Mouse (Mus musculus): ENCODE measurements at regions not wholly inside any gene's neighbourhood (a gene's known extent, or its start where the extent isn't known, plus 50 kb on each side); places are given as distances from the start of the nearest gene placed in this dataset.

GRCm38 (mm10) chr13:99644771-99645170 lies 128.4 kb upstream of the Map1b start:
- H3K4me3 ChIP-seq (replicated peaks; ENCODE audit: low read length), result no peak overlapping the region
- H3K4me2 ChIP-seq (ENCODE audit: low read depth, low read length), result no peak overlapping the region
- WGBS, result 94% methylated on average over 1 of the region's 1 CpGs
- no peaks in the 10 kb centered on the region for H3K27me3 ChIP-seq (ENCODE audit: control insufficient read depth, insufficient read depth, low read length)
- H3K36me3 ChIP-seq (ENCODE audit: control insufficient read depth, insufficient read depth, low read length), result no peaks in the 10 kb centered on the region
- ATAC-seq (ENCODE audit: insufficient read depth, low FRiP score), result no peak
- H3K9ac ChIP-seq (ENCODE audit: low read length), result no peak overlapping the region
- no peak overlapping the region for H3K27ac ChIP-seq (ENCODE audit: low read length)
- H3K4me1 ChIP-seq (ENCODE audit: control insufficient read depth, insufficient read depth, low read length), result peaks cover 5% of the 10 kb centered on the region; the same call in 1 of the 2 replicates
- H3K9me3 ChIP-seq (replicated peaks; ENCODE audit: control insufficient read depth, low read length), result no peaks in the 10 kb centered on the region

- H3K4me1 ChIP-seq (ENCODE audit: control insufficient read depth, insufficient read depth, low read length), result peaks cover 5% of the 10 kb centered on the region; the same call in 1 of the 2 replicates
- no peak for ATAC-seq (ENCODE audit: insufficient read depth, low FRiP score)
- no peak overlapping the region for H3K4me3 ChIP-seq (replicated peaks; ENCODE audit: low read length)
- no peaks in the 10 kb centered on the region for H3K36me3 ChIP-seq (ENCODE audit: control insufficient read depth, insufficient read depth, low read length)
- H3K27ac ChIP-seq (ENCODE audit: low read length), result no peak overlapping the region
- no peak overlapping the region for H3K9ac ChIP-seq (ENCODE audit: low read length)
- H3K4me2 ChIP-seq (ENCODE audit: low read depth, low read length), result no peak overlapping the region
- no peaks in the 10 kb centered on the region for H3K9me3 ChIP-seq (replicated peaks; ENCODE audit: control insufficient read depth, low read length)
- no peaks in the 10 kb centered on the region for H3K27me3 ChIP-seq (ENCODE audit: control insufficient read depth, insufficient read depth, low read length)
- WGBS, result 45% methylated on average over 5 of the region's 5 CpGs
Observed at GRCm38 (mm10) chr13:99642811-99643210, 126.5 kb upstream of the Map1b start.

GRCm38 (mm10) chr13:99642301-99642700 lies 126.0 kb upstream of the Map1b start:
- no peaks in the 10 kb centered on the region for H3K9me3 ChIP-seq (replicated peaks; ENCODE audit: control insufficient read depth, low read length)

GRCm38 (mm10) chr13:99641386-99642165 lies 125.2 kb upstream of the Map1b start:
- no peaks in the 10 kb centered on the region for H3K27me3 ChIP-seq (ENCODE audit: control insufficient read depth, insufficient read depth, low read length)
- WGBS, result 65% methylated on average over 22 of the region's 22 CpGs
- no peak overlapping the region for H3K4me3 ChIP-seq (replicated peaks; ENCODE audit: low read length)
- H3K27ac ChIP-seq (ENCODE audit: low read length), result peak overlapping the region; percentile 23; the same call in 1 of the 2 replicates
- H3K4me1 ChIP-seq (ENCODE audit: control insufficient read depth, insufficient read depth, low read length), result peaks cover 5% of the 10 kb centered on the region; the same call in 1 of the 2 replicates
- no peak overlapping the region for H3K9ac ChIP-seq (ENCODE audit: low read length)
- 0 out of 2 replicates have a peak overlapping the region, but pooled peaks have one; percentile 12 for H3K4me2 ChIP-seq (ENCODE audit: low read depth, low read length)
- no peaks in the 10 kb centered on the region for H3K36me3 ChIP-seq (ENCODE audit: control insufficient read depth, insufficient read depth, low read length)
- no peak for ATAC-seq (ENCODE audit: insufficient read depth, low FRiP score)
- no peaks in the 10 kb centered on the region for H3K9me3 ChIP-seq (replicated peaks; ENCODE audit: control insufficient read depth, low read length)

More at GRCm38 (mm10) chr13:99642301-99642700, 126.0 kb upstream of the Map1b start:
- 65% methylated on average over 5 of the region's 5 CpGs for WGBS
- no peaks in the 10 kb centered on the region for H3K27me3 ChIP-seq (ENCODE audit: control insufficient read depth, insufficient read depth, low read length)
- H3K9ac ChIP-seq (ENCODE audit: low read length), result no peak overlapping the region
- H3K4me2 ChIP-seq (ENCODE audit: low read depth, low read length), result no peak overlapping the region
- no peak overlapping the region for H3K27ac ChIP-seq (ENCODE audit: low read length)
- no peaks in the 10 kb centered on the region for H3K36me3 ChIP-seq (ENCODE audit: control insufficient read depth, insufficient read depth, low read length)
- H3K4me1 ChIP-seq (ENCODE audit: control insufficient read depth, insufficient read depth, low read length), result peaks cover 5% of the 10 kb centered on the region; the same call in 1 of the 2 replicates
- H3K4me3 ChIP-seq (replicated peaks; ENCODE audit: low read length), result no peak overlapping the region
- ATAC-seq (ENCODE audit: insufficient read depth, low FRiP score), result no peak

GRCm38 (mm10) chr13:99632706-99633105 lies 116.4 kb upstream of the Map1b start:
- H3K4me1 ChIP-seq (ENCODE audit: control insufficient read depth, insufficient read depth, low read length), result 0 out of 2 replicates have a peak, but pooled peaks cover 3% of the 10 kb centered on the region
- no peak overlapping the region for H3K4me2 ChIP-seq (ENCODE audit: low read depth, low read length)
- H3K9ac ChIP-seq (ENCODE audit: low read length), result no peak overlapping the region
- no peak for ATAC-seq (ENCODE audit: insufficient read depth, low FRiP score)
- H3K27ac ChIP-seq (ENCODE audit: low read length), result no peak overlapping the region
- no peaks in the 10 kb centered on the region for H3K36me3 ChIP-seq (ENCODE audit: control insufficient read depth, insufficient read depth, low read length)
- H3K9me3 ChIP-seq (replicated peaks; ENCODE audit: control insufficient read depth, low read length), result no peaks in the 10 kb centered on the region
- no peak overlapping the region for H3K4me3 ChIP-seq (replicated peaks; ENCODE audit: low read length)
- H3K27me3 ChIP-seq (ENCODE audit: control insufficient read depth, insufficient read depth, low read length), result no peaks in the 10 kb centered on the region
- 65% methylated on average over 5 of the region's 5 CpGs for WGBS

GRCm38 (mm10) chr13:99630800-99631199 lies 114.5 kb upstream of the Map1b start:
- Histone ChIP-seq H3K36me3 (ENCODE audit: control insufficient read depth, insufficient read depth, low read length) (no peaks in the 10 kb centered on the region), H3K27me3 (ENCODE audit: control insufficient read depth, insufficient read depth, low read length) (no peaks in the 10 kb centered on the region), H3K9me3 (replicated peaks; ENCODE audit: control insufficient read depth, low read length) (no peaks in the 10 kb centered on the region), H3K4me1 (ENCODE audit: control insufficient read depth, insufficient read depth, low read length) (0 out of 2 replicates have a peak, but pooled peaks cover 3% of the 10 kb centered on the region), H3K4me3 (replicated peaks; ENCODE audit: low read length) (no peak overlapping the region), H3K27ac (ENCODE audit: low read length) (no peak overlapping the region), H3K9ac (ENCODE audit: low read length) (no peak overlapping the region), H3K4me2 (ENCODE audit: low read depth, low read length) (no peak overlapping the region)
- no peak for ATAC-seq (ENCODE audit: insufficient read depth, low FRiP score)
- 84% methylated on average over 3 of the region's 3 CpGs for WGBS

GRCm38 (mm10) chr13:99630356-99630755 lies 114.0 kb upstream of the Map1b start:
- Histone ChIP-seq H3K4me3 (replicated peaks; ENCODE audit: low read length) (no peak overlapping the region), H3K36me3 (ENCODE audit: control insufficient read depth, insufficient read depth, low read length) (no peaks in the 10 kb centered on the region), H3K4me2 (ENCODE audit: low read depth, low read length) (no peak overlapping the region), H3K9ac (ENCODE audit: low read length) (no peak overlapping the region), H3K9me3 (replicated peaks; ENCODE audit: control insufficient read depth, low read length) (no peaks in the 10 kb centered on the region), H3K27ac (ENCODE audit: low read length) (no peak overlapping the region), H3K4me1 (ENCODE audit: control insufficient read depth, insufficient read depth, low read length) (0 out of 2 replicates have a peak, but pooled peaks cover 3% of the 10 kb centered on the region), H3K27me3 (ENCODE audit: control insufficient read depth, insufficient read depth, low read length) (no peaks in the 10 kb centered on the region)
- no peak for ATAC-seq (ENCODE audit: insufficient read depth, low FRiP score)
- 92% methylated on average over 22 of the region's 22 CpGs for WGBS

GRCm38 (mm10) chr13:99625196-99625595 lies 108.9 kb upstream of the Map1b start:
- H3K9me3 ChIP-seq (replicated peaks; ENCODE audit: control insufficient read depth, low read length), result no peaks in the 10 kb centered on the region
- no peak for ATAC-seq (ENCODE audit: insufficient read depth, low FRiP score)
- 36% methylated on average over 4 of the region's 4 CpGs for WGBS

GRCm38 (mm10) chr13:99618332-99618731 lies 102.0 kb upstream of the Map1b start:
- no peak overlapping the region for H3K9ac ChIP-seq (ENCODE audit: low read length)
- H3K27me3 ChIP-seq (ENCODE audit: control insufficient read depth, insufficient read depth, low read length), result no peaks in the 10 kb centered on the region
- H3K36me3 ChIP-seq (ENCODE audit: control insufficient read depth, insufficient read depth, low read length), result no peaks in the 10 kb centered on the region
- no peaks in the 10 kb centered on the region for H3K4me1 ChIP-seq (ENCODE audit: control insufficient read depth, insufficient read depth, low read length)
- H3K27ac ChIP-seq (ENCODE audit: low read length), result no peak overlapping the region
- no peak overlapping the region for H3K4me2 ChIP-seq (ENCODE audit: low read depth, low read length)
- ATAC-seq (ENCODE audit: insufficient read depth, low FRiP score), result no peak
- no peaks in the 10 kb centered on the region for H3K9me3 ChIP-seq (replicated peaks; ENCODE audit: control insufficient read depth, low read length)
- H3K4me3 ChIP-seq (replicated peaks; ENCODE audit: low read length), result no peak overlapping the region
- 76% methylated on average over 9 of the region's 9 CpGs for WGBS

More at GRCm38 (mm10) chr13:99625196-99625595, 108.9 kb upstream of the Map1b start:
- no peak overlapping the region for H3K4me3 ChIP-seq (replicated peaks; ENCODE audit: low read length)
- H3K9ac ChIP-seq (ENCODE audit: low read length), result no peak overlapping the region
- H3K27ac ChIP-seq (ENCODE audit: low read length), result no peak overlapping the region
- H3K36me3 ChIP-seq (ENCODE audit: control insufficient read depth, insufficient read depth, low read length), result no peaks in the 10 kb centered on the region
- H3K4me2 ChIP-seq (ENCODE audit: low read depth, low read length), result no peak overlapping the region
- H3K27me3 ChIP-seq (ENCODE audit: control insufficient read depth, insufficient read depth, low read length), result no peaks in the 10 kb centered on the region
- H3K4me1 ChIP-seq (ENCODE audit: control insufficient read depth, insufficient read depth, low read length), result no peaks in the 10 kb centered on the region

All from stomach, embryonic 16.5 days (tissue).